Mouse (Mus musculus): ENCODE results near the gene Lce1b.

Lce1b gene

DNA sequence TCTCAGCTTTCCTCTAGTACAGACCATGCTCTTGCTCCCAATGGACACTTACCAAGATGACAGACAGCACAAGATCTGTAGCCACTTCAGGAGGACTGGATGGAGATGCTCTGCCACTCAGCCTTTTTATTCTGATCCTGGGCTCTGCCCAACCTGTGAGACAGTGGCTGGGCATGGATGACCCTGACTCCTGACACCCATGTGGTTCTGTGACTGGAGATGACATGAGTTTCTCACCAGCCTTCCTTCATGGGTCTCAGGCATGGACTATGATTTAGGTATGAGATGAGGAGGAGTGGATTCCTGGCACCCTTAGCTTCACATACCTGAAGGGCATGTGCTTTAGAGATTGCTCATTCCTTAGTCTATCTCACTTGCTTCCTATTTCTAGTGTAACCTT lies at the start of gene Lce1b:
TSS of gene Lce1b (minus strand) at position 101 of the 400 bp plus-strand sequence.
- no peak for DNase-seq

DNA sequence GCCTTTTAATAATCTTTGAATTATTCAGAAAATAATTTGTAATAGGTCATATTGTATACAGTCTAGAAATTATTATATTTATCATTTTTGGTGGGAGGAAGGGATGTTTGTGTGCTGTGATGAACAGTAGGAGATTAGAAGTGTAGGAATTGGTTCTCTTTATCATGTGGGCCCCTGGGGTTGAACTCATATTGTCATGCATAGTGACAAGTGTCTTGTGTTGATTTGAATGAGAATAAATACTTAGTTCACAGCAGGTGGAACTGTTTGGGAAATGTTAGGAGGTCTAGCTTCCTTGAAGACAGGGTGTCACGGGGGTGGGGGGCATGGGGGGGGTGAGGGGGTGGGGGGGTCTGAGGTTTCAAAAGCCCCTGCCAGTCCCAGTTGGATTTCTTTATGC lies 37.9 kb upstream of the Lce1b start:
- DNase-seq, result no peak

DNA sequence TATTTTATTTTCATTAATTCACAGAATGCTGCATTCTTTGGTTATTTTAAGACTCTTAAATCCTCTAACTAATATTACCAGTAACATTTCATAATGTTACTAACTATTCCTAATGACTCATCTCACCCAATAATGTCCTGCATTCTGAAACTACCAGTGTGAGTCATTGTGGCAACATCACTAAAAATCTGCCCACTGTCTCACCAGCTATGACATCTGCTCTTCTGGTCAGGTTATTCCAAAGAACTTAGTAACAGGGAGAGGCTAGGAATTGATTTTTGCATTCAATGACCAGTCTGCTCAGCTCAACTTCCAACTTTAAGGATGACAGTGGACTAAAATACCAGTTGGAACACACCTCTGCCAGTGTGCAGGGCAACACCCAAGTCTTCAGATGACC lies 35.0 kb upstream of the Lce1b start:
- no peak for DNase-seq

DNA sequence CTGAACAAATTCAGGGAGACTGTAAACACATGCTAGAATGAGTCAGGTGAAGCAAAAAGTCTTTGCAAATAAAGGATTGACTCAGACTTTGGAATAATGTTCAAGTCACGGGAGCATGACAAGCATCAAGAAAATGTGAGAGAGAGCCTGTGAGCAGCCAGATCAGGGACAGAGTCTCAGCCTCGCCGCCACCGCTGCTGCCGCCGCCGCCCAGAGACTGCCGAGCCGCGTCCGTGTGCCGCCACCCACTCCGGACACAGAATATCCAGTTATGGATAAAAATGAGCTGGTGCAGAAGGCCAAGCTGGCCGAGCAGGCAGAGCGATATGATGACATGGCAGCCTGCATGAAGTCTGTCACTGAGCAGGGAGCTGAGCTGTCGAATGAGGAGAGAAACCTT lies 32.4 kb upstream of the Lce1b start:
- peak; percentile 14 for DNase-seq

DNA sequence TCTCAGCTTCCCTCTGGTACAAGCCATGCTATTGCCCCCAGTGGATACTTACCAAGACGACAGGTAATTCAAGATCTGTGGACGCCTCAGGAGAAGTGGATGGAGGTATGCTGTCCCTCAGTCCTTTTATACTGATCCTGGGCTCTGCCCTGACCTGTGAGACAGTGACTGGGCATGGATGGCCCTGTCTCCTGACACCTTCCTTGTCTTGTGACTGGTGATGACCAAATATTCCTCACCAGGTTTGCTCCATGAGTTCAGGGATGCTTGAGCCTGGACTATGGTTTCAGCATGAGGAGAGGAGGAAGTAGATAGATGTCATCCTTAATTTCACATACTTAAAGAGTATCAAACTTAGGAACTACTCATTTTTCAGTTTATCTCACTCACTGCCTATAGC lies 30.4 kb upstream of the Lce1b start, which contains the start of gene Lce1d:
TSS of gene Lce1d (minus strand) at position 101 of the 400 bp plus-strand sequence.
- no peak for DNase-seq

DNA sequence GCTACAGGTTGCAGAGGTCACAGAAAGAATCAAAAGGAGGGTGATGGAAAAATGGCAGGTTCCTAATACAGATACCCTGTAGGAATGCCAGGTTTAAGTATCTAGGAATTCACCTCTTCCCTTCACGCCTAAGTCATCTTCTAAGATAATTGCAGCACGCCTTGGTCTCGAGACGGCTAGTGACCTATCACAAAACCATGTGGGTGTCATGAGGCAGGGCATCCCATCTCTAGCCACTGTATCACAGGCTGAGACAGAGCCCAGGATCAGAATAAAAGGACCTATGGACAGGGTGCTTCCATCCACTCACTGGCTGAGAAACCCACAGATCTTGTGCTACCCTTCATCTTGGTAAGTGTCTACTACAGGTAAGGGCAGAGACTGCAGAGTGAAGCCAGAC lies 22.2 kb upstream of the Lce1b start, which contains the start of gene Lce1c:
TSS of gene Lce1c (plus strand) at position 301 of the 400 bp plus-strand sequence.
- DNase-seq, result no peak

DNA sequence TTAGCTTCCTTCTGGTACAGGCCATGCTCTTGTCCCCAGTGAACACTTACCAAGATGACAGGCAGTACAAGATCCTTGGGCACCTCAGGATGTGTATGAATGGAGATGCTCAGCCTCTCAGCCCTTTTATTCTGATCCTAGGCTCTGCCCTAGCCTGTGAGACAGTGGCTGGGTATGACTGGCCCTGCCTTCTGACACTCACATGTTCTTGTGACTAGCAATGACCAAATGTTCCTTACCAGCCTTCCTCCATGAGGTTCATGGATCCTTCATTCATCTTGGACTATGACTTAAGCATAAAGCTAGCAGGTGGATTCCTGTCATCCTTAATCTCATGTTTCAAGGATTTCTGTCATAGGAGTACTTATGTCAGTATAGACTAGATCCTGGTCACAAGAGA lies 13.5 kb upstream of the Lce1b start, which contains the start of gene Lce1a2:
TSS of gene Lce1a2 (minus strand) at position 101 of the 400 bp plus-strand sequence.
- no peak for DNase-seq

DNA sequence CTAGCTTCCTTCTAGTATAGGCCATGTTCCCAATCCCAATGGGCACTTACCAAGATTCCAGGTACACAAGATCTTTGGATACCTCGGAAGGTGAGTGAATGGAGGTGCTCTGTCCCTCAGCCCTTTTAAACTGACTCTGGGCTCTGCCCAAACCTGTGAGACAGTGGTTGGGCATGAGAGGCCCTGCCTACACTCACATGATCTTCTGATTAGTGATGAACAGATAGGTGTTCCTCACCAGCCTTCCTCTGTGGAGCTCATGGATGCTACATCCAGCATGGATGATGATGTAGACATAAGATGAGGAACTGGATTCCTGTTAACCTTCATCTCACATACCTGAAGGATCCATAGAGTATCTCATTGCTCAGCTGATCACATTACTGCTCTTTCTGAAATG lies 8.5 kb downstream of the Lce1b start, which contains the start of gene Lce1a1:
TSS of gene Lce1a1 (minus strand) at position 101 of the 400 bp plus-strand sequence.
- no peak for DNase-seq

DNA sequence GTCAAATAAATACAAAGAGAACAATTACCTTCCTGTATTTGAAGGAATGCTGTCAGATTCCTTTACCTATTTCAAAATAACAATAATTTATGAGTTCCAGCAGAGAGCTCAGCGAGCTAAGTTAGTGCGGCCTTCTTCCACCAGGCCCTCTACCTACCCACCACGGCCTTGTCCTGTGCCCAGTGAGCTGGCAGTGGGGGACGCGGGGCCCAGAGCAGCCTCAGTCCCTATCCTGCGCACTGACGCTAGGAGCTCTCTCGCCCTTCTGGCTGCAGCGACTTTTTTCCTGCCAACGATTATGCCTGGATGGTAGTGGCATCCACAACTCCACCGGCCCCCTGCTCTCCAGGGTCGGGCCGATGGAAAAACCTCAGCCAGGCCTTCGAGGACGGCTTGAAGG lies 16.9 kb downstream of the Lce1b start:
- no peak for DNase-seq

DNA sequence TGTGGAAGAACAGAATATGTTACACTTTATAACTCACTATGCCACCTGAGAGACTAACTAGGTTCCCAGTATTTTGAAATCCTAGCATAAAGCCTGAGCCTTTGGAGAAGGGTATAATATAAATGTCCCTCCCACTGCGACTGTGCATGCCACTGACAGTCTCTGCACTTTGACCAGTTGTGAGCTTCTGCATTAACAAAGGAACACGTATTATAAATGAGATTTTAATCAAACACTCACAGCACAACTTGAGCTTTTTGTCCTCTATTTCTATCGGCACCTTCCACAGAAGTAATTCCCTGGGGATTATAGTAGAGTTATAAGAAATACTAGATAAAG lies 18.1 kb downstream of the Lce1b start:
- DNase-seq, result no peak

DNA sequence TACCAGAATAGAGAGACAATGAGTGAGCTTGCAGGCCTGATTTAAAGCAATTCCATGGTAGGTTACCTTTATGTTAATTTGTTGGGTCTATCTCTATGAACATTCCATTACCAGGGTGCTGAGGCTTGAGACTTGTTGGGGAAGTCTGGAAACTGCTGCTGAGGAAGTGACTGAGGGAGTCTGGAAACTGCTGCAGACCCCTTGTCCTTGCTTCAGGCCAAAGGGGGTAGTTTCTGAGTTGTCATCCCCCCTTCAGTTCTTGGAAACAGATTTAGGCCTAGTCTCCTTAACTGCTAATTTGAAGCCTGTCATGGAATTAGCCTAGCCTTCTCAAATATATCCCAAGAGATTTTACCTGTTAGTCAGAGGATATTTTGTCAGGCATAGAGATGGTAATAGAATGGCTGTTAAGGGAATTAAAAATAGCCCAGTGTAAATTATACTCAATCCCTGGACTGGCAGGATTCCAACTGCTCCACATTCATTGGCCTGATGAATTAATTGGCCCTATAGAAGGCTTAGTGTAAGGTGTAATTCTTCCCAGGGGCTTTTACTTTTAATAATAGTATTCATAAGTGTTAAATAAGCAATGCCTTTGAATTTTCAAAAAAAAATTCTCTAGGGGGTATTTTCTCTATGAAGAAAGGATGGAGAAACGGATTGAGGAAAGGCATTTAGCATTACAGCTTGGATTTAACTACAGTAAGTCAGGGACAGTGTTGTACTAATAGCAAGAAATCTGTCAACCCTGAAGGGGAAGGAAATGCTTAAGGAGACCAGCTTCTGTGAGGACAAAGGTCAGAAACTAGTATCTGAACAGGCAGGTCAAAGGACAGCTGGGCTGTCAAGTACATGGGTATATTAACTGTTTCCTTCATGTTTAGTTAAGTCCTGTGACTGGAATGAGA lies 18.7 kb downstream of the Lce1b start:
- peak; percentile 36 for DNase-seq

DNA sequence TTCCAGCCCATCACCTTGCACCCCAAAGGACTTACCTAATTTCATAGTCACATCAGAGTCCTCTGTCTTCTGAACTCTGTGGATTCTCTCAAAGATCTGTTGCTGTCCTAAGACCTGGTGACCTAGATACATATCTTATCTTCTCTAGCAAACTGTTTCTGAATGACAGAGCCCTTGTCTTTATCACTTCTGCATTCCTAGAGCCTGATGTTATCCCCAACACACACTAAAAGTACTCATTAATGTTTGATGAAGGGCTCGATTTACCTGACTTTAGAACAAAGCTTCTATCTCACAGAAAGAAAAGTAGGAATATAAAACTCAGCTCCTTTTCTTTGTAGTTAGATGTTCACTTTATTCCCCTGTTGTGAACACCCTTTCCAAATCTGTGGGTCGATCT lies 35.2 kb downstream of the Lce1b start, which contains the start of gene Lce6a:
TSS of gene Lce6a (minus strand) at position 101 of the 400 bp plus-strand sequence.
- DNase-seq, result no peak

DNA sequence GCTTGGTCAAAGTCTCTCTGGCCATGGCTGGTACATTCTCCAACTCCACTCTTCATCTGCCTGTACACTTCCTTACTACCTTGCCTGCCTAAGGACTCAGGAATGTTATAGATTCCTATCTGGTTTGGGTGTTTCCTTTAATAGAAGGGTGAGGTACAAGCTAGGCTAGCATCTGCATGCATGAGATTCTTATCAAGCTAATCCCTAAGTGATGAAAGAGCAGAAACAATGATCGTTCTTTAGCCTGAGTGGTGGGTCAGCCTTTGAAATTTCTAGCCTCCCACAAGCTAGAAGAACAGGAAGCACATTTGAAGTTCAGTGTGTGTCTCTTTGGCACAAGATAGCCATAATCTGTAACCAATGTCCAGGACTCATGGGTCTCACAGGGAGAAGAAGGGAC lies 46.9 kb downstream of the Lce1b start:
- no peak for DNase-seq

DNA sequence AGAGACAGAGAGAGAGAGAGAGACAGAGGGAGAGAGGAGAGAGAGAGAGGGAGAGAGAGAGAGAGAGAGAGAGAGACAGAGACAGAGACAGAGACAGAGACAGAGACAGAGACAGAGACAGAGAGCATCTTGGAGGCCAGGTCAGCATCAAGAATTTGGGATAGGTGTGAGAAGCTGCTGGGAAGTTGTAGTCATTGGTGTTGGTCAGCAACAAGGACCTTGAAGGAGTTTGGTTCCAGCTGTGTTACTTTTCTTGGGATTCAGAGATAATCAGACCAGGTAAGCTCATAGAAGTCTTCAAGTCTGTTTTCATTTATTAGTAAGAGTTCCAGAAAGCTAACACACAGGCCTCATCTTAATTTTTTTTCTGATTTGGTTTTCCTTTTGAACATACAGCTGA lies 49.3 kb downstream of the Lce1b start, which contains the start of gene 2210017I01Rik:
TSS of gene 2210017I01Rik (minus strand) at position 101 of the 400 bp plus-strand sequence.
- DNase-seq, result no peak

All from kidney, postnatal 14 days (tissue).